Mouse (Mus musculus) myocyte (in vitro differentiated cells): ENCODE data around the gene Colgalt2. TPM values are rescaled to one million over a fixed set of nuclear protein-coding genes. Genes with fewer than 3 reads are reported as not detected.

Experiments used
- H3K27me3 ChIP-seq: one replicate; pipeline ENCODE4 v1.6.1; 2011; ENCODE audit not compliant: control insufficient read depth, insufficient read depth, insufficient read length
- H3K36me3 ChIP-seq: one replicate; pipeline ENCODE4 v1.6.1; 2011; ENCODE audit not compliant: control insufficient read depth, insufficient read depth
- H3K4me2 ChIP-seq: one replicate; pipeline ENCODE4 v1.6.1; 2011; ENCODE audit warnings: low read depth, control low read depth
- H3K4me3 ChIP-seq: one replicate; pipeline ENCODE4 v1.5.1; 2011; ENCODE audit warnings: mild to moderate bottlenecking, control low read depth, moderate library complexity
- H3K79me2 ChIP-seq: one replicate; pipeline ENCODE4 v1.6.1; 2011; ENCODE audit not compliant: control insufficient read depth, insufficient read depth
- H3ac ChIP-seq: one replicate; pipeline ENCODE4 v1.6.1; 2011; ENCODE audit not compliant: control insufficient read depth, insufficient read length
- CEBPB ChIP-seq: IDR thresholded peaks from 2 replicates; pipeline ENCODE4 v1.6.1; 2011; ENCODE audit warnings: mild to moderate bottlenecking, moderate library complexity; ENCODE audit not compliant: poor library complexity, insufficient read depth, severe bottlenecking
- E2F4 ChIP-seq: IDR thresholded peaks from one replicate; pipeline ENCODE4 v1.6.1; 2011; ENCODE audit warnings: mild to moderate bottlenecking, control low read depth, moderate library complexity; ENCODE audit not compliant: insufficient read depth
- MAX ChIP-seq: IDR thresholded peaks from one replicate; pipeline ENCODE4 v1.6.1; 2011; ENCODE audit warnings: low read depth, mild to moderate bottlenecking, control low read depth
- MYOD1 ChIP-seq, 3 experiments: IDR thresholded peaks; one replicate each; pipeline ENCODE4 v1.6.1; 2011; ENCODE audit warnings: control low read depth in 2 of 3, low read depth in 2 of 3, mild to moderate bottlenecking in 2 of 3, moderate library complexity in 1 of 3; ENCODE audit not compliant: insufficient read length in 2 of 3, control insufficient read depth in 1 of 3
- MYOG ChIP-seq, 3 experiments: IDR thresholded peaks; one replicate each; pipeline ENCODE4 v1.6.1; 2011; ENCODE audit warnings: control low read depth in 2 of 3, low read depth in 2 of 3, mild to moderate bottlenecking in 2 of 3; ENCODE audit not compliant: insufficient read length in 2 of 3, control insufficient read depth in 1 of 3, insufficient read depth in 1 of 3
- POLR2A ChIP-seq: IDR thresholded peaks from one replicate; pipeline ENCODE4 v1.6.1; 2011; ENCODE audit warnings: low read depth, mild to moderate bottlenecking, control low read depth, moderate library complexity; ENCODE audit not compliant: insufficient read length
- POLR2AphosphoS2 ChIP-seq: IDR thresholded peaks from one replicate; pipeline ENCODE4 v1.6.1; 2011; ENCODE audit warnings: low read depth, control low read depth; ENCODE audit not compliant: insufficient read length
- REST ChIP-seq: IDR thresholded peaks from one replicate; pipeline ENCODE4 v1.6.1; 2011; ENCODE audit warnings: mild to moderate bottlenecking, control low read depth, moderate library complexity; ENCODE audit not compliant: insufficient read depth, insufficient read length
- SRF ChIP-seq: IDR thresholded peaks from one replicate; pipeline ENCODE4 v1.6.1; 2011; ENCODE audit warnings: low read depth; ENCODE audit not compliant: control insufficient read depth, insufficient read length
- TCF12 ChIP-seq: IDR thresholded peaks from one replicate; pipeline ENCODE4 v1.6.1; 2011; ENCODE audit warnings: mild to moderate bottlenecking, control low read depth; ENCODE audit not compliant: poor library complexity, insufficient read depth, severe bottlenecking
- TCF3 ChIP-seq: IDR thresholded peaks from one replicate; pipeline ENCODE4 v1.6.1; 2011; ENCODE audit warnings: low read depth, control low read depth; ENCODE audit not compliant: insufficient read length
- USF1 ChIP-seq: IDR thresholded peaks from one replicate; pipeline ENCODE4 v1.6.1; 2011; ENCODE audit warnings: low read depth, mild to moderate bottlenecking, control low read depth, moderate library complexity
- polyA plus RNA-seq: library from polyadenylated mRNA; unstranded; fragments of >200 nt; fragmentation: generic; extraction: Trizol; gene quantifications from one replicate; pipeline ENCODE4 v1.2.1, GENCODE M21; 2012; ENCODE audit warnings: missing spikeins

The Colgalt2 gene
- polyA plus RNA-seq, 1 experiment, result not detected

- H3K4me2 ChIP-seq, result no peak overlapping the region
These were observed 114.6 kb downstream of the Colgalt2 start for GRCm38 (mm10) chr1:152514256-152514655.

DNA sequence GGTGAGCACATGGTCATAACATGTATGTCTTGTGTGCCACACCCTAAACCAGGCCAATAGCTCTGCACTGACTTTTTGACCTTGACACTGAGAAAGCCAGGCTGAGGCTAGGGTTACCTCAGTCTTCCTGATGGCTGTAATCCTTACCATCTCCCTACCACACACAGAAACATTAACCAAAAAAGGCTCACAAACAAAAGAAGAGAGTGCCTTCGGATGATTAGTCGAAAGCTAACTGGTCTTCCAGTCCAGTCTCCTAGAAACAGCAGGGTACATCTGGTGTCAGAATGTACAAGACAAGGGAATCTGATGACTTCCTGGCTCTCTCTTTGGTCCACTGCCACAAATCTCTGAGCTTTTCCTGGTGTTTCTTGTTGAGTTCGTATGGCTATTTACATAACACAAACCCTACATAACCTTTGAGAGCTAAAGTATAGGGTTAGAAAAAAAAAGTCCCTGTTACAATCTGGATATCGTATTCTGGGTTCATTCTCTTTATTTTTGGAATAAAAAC, 117.5 kb downstream of the Colgalt2 start:
- no peak for TF ChIP-seq POLR2AphosphoS2
- TF ChIP-seq TCF12, result no peak
- TF ChIP-seq CEBPB, result no peak
- TF ChIP-seq SRF, result no peak
- TF ChIP-seq MYOD1 (IDR thresholded peaks at IDR 0.05; ENCODE audit: control insufficient read depth in 1 of 3, insufficient read length in 2 of 3, low read depth in 2 of 3), result no peak
- no peak for TF ChIP-seq USF1
- TF ChIP-seq TCF3, result no peak
- TF ChIP-seq E2F4, result no peak
- no peaks in the 10 kb centered on the region for H3K27me3 ChIP-seq
- no peak overlapping the region for H3ac ChIP-seq
- H3K4me3 ChIP-seq, result no peak overlapping the region
- no peaks in the 10 kb centered on the region for H3K36me3 ChIP-seq
- no peak overlapping the region for H3K4me2 ChIP-seq
- no peaks in the 10 kb centered on the region for H3K79me2 ChIP-seq

More at GRCm38 (mm10) chr1:152514256-152514655, 114.6 kb downstream of the Colgalt2 start:
- no peaks in the 10 kb centered on the region for H3K36me3 ChIP-seq
- TF ChIP-seq POLR2AphosphoS2 (no peak), REST (no peak), MYOD1 (IDR thresholded peaks at IDR 0.05; ENCODE audit: control insufficient read depth in 1 of 3, insufficient read length in 2 of 3, low read depth in 2 of 3) (no peak), CEBPB (no peak), MYOG (IDR thresholded peaks at IDR 0.05; ENCODE audit: control insufficient read depth in 1 of 3, insufficient read depth in 1 of 3, insufficient read length in 2 of 3, low read depth in 2 of 3) (no peak), USF1 (no peak), SRF (no peak), MAX (no peak), POLR2A (no peak), TCF12 (no peak), TCF3 (no peak), E2F4 (no peak)
- H3K79me2 ChIP-seq, result no peaks in the 10 kb centered on the region
- no peak overlapping the region for H3ac ChIP-seq
- H3K27me3 ChIP-seq, result no peaks in the 10 kb centered on the region
- no peak overlapping the region for H3K4me3 ChIP-seq

DNA sequence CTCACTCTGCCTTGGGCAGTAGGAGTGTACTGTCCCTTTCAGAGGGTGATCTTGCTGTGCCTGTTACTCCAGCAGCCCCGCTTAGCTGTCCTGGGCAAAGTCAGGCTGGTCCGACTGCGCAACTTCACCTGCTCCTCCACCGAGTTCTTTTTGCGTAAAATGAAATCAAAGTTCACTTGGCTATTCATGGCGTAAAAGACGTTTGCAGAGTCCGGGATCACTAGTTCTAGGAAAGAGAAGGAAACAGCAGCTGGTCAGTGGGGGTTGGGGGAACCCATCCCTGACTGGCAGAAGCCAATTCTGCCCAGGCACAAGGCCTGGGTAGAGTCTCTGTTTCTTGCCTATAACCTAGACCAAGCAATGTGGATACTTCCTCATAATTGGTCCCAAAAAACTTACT, 119.3 kb downstream of the Colgalt2 start:
- no peaks in the 10 kb centered on the region for H3K27me3 ChIP-seq
- no peak overlapping the region for H3K4me3 ChIP-seq
- no peak overlapping the region for H3ac ChIP-seq
- H3K4me2 ChIP-seq, result no peak overlapping the region
- no peaks in the 10 kb centered on the region for H3K79me2 ChIP-seq
- TF ChIP-seq POLR2A, result no peak
- TF ChIP-seq TCF3, result no peak
- no peak for TF ChIP-seq SRF
- no peak for TF ChIP-seq CEBPB
- TF ChIP-seq POLR2AphosphoS2, result no peak
- no peak for TF ChIP-seq MYOG (IDR thresholded peaks at IDR 0.05; ENCODE audit: control insufficient read depth in 1 of 3, insufficient read depth in 1 of 3, insufficient read length in 2 of 3, low read depth in 2 of 3)
- TF ChIP-seq USF1, result no peak
- TF ChIP-seq E2F4, result no peak
- no peaks in the 10 kb centered on the region for H3K36me3 ChIP-seq

DNA sequence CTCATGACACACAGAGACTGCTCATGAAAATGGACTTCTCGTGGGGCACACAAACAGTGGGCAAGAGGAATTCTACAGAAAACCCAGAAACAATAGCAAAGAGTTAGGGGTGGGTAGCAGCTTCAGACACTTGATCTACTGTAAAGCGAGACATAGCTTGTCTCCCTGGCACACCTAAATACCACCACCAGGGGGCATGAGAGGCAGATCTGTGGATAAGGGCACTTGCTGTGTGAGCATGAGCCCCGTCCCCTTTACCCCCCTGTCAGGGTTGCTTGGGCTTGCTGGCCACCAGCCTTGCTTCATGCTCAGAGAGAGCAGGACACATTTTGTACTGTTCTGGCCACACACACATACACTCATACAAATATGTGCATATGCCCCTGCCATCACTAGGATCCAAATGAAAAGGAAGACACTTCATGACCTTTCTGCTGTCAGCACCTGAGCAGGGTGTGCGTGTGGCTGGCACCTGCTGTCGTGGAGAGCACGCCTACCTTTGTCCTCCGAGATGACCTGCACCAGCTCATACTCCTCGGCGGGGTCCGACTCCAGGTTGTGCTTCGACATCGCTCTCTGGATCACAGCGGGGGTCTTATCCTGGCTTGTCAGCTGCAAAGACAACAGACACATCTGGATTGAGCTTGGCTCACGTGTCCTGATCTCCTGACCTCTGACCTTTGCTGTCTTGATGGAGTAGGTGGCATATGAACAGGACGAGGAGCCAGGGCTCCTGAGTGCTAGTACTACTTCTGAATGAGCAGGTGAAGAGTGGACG, 121.4 kb downstream of the Colgalt2 start:
- TF ChIP-seq TCF12 (no peak), CEBPB (no peak), SRF (no peak), POLR2A (no peak), REST (no peak), USF1 (no peak), MYOD1 (IDR thresholded peaks at IDR 0.05; ENCODE audit: control insufficient read depth in 1 of 3, insufficient read length in 2 of 3, low read depth in 2 of 3) (no peak), TCF3 (no peak), POLR2AphosphoS2 (no peak), MYOG (IDR thresholded peaks at IDR 0.05; ENCODE audit: control insufficient read depth in 1 of 3, insufficient read depth in 1 of 3, insufficient read length in 2 of 3, low read depth in 2 of 3) (no peak), MAX (no peak), E2F4 (no peak)
- no peaks in the 10 kb centered on the region for H3K27me3 ChIP-seq
- no peaks in the 10 kb centered on the region for H3K79me2 ChIP-seq
- H3K4me2 ChIP-seq, result no peak overlapping the region
- no peaks in the 10 kb centered on the region for H3K36me3 ChIP-seq
- H3ac ChIP-seq, result no peak overlapping the region
- no peak overlapping the region for H3K4me3 ChIP-seq

DNA sequence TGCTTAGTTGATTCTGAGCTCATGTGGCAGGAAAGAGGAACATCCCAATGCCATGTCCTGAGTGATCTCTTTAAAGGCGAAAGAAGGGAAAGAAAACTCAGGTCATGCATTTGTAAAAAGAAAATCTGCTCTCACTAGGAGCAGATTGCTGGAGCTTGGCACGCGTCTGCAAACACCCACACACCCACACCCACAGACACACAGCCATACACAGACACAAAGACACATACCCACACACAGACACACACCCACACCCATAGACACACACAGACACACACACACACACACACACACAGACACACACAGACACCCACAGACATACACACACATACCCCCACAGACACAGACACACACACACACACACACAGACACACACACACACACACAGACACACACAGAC, 122.6 kb downstream of the Colgalt2 start:
- H3K4me3 ChIP-seq, result no peak overlapping the region
- no peaks in the 10 kb centered on the region for H3K27me3 ChIP-seq
- no peaks in the 10 kb centered on the region for H3K36me3 ChIP-seq
- no peak overlapping the region for H3K4me2 ChIP-seq
- TF ChIP-seq E2F4, result no peak
- no peak for TF ChIP-seq USF1
- TF ChIP-seq REST, result no peak
- no peak for TF ChIP-seq TCF12
- TF ChIP-seq CEBPB, result no peak
- no peak for TF ChIP-seq MYOG (IDR thresholded peaks at IDR 0.05; ENCODE audit: control insufficient read depth in 1 of 3, insufficient read depth in 1 of 3, insufficient read length in 2 of 3, low read depth in 2 of 3)
- no peak for TF ChIP-seq SRF
- TF ChIP-seq TCF3, result no peak
- TF ChIP-seq MAX, result no peak
- no peak for TF ChIP-seq POLR2AphosphoS2
- no peak for TF ChIP-seq MYOD1 (IDR thresholded peaks at IDR 0.05; ENCODE audit: control insufficient read depth in 1 of 3, insufficient read length in 2 of 3, low read depth in 2 of 3)
- TF ChIP-seq POLR2A, result no peak
- H3ac ChIP-seq, result no peak overlapping the region
- H3K79me2 ChIP-seq, result no peaks in the 10 kb centered on the region
